7 mouse cellular contexts compared by ENCODE assay signal in genomic region chr19:46042476-46043011, GRCm38 (mm10). TPM values are rescaled to one million over a fixed set of nuclear protein-coding genes. Genes with fewer than 3 reads are reported as not detected.
DNase-seq lines count a peak whose midpoint lies in the region; ATAC-seq and TF ChIP-seq lines count a peak whose summit lies in the region.

No protein-coding gene starts in this region.

- H3K4me2 ChIP-seq in embryonic facial prominence, embryonic 15.5 days (replicated peaks), result peak overlapping the region; percentile 84
- H3K4me2 ChIP-seq in intestine, embryonic 15.5 days (replicated peaks), result peak overlapping the region; percentile 89
- H3K4me2 ChIP-seq in liver, embryonic 11.5 days, result peak overlapping the region; percentile 92

- WGBS in embryonic facial prominence, embryonic 15.5 days, result 4% methylated on average over 6 of the region's 6 CpGs
- 14% methylated on average over 6 of the region's 6 CpGs for WGBS in intestine, embryonic 15.5 days
- WGBS in liver, embryonic 11.5 days, result 9% methylated on average over 6 of the region's 6 CpGs
- 0% methylated on average over 6 of the region's 6 CpGs for WGBS in olfactory bulb, adult 2 months

- H3K36me3 ChIP-seq in embryonic facial prominence, embryonic 15.5 days, result no peaks in the 10 kb centered on the region
- no peaks in the 10 kb centered on the region for H3K36me3 ChIP-seq in intestine, embryonic 15.5 days
- H3K36me3 ChIP-seq in liver, embryonic 11.5 days (ENCODE audit: control insufficient read depth, insufficient read depth, low read length), result peaks cover 2% of the 10 kb centered on the region; the same call in 1 of the 2 replicates

- no peak for TF ChIP-seq CTCF in olfactory bulb, adult 2 months (IDR thresholded peaks at IDR 0.05; ENCODE audit: insufficient read depth, low read depth, low read length)

- ATAC-seq in embryonic facial prominence, embryonic 15.5 days (ENCODE audit: insufficient number of reproducible peaks, low FRiP score, low TSS enrichment, low read depth), result 0 out of 2 replicates have a peak, but pooled peaks have one; percentile 5
- no peak for ATAC-seq in intestine, embryonic 15.5 days
- 0 out of 2 replicates have a peak, but pooled peaks have one; percentile 16 for ATAC-seq in liver, embryonic 11.5 days (replicated peaks; ENCODE audit: low FRiP score)
- no peak for ATAC-seq in activated CD4-positive, CD25-positive, alpha-beta regulatory T cell, adult 4 months

- H3K9ac ChIP-seq in embryonic facial prominence, embryonic 15.5 days, result peak overlapping the region; percentile 51; the same call in 1 of the 2 replicates
- H3K9ac ChIP-seq in intestine, embryonic 15.5 days, result peak overlapping the region; percentile 45
- peak overlapping the region; percentile 61 for H3K9ac ChIP-seq in liver, embryonic 11.5 days (ENCODE audit: low read depth, low read length)

- peaks cover 73% of the 10 kb centered on the region for H3K4me1 ChIP-seq in embryonic facial prominence, embryonic 15.5 days
- H3K4me1 ChIP-seq in intestine, embryonic 15.5 days (replicated peaks), result peaks cover 61% of the 10 kb centered on the region
- H3K4me1 ChIP-seq in liver, embryonic 11.5 days (replicated peaks; ENCODE audit: control insufficient read depth, insufficient read depth, low read length), result peaks cover 73% of the 10 kb centered on the region
- H3K4me1 ChIP-seq in olfactory bulb, adult 2 months (ENCODE audit: control insufficient read depth, insufficient read depth, low read length), result peaks cover 53% of the 10 kb centered on the region

- peak; percentile 27; the same call in 1 of the 2 replicates for TF ChIP-seq POLR2A in olfactory bulb, adult 2 months (IDR thresholded peaks at IDR 0.05; ENCODE audit: insufficient read depth, low read depth, low read length)

- H3K27me3 ChIP-seq in embryonic facial prominence, embryonic 15.5 days, result no peaks in the 10 kb centered on the region
- H3K27me3 ChIP-seq in intestine, embryonic 15.5 days (replicated peaks), result no peaks in the 10 kb centered on the region
- no peaks in the 10 kb centered on the region for H3K27me3 ChIP-seq in liver, embryonic 11.5 days (replicated peaks; ENCODE audit: control insufficient read depth, insufficient read depth, low read length)

- peak overlapping the region; percentile 72 for H3K4me3 ChIP-seq in embryonic facial prominence, embryonic 15.5 days (replicated peaks)
- peak overlapping the region; percentile 31 for H3K4me3 ChIP-seq in intestine, embryonic 15.5 days (replicated peaks)
- peak overlapping the region; percentile 97 for H3K4me3 ChIP-seq in liver, embryonic 11.5 days (ENCODE audit: low read depth, low read length)
- H3K4me3 ChIP-seq in olfactory bulb, adult 2 months (ENCODE audit: insufficient read depth, low read depth, low read length), result peak overlapping the region; percentile 46

- no peaks in the 10 kb centered on the region for H3K9me3 ChIP-seq in embryonic facial prominence, embryonic 15.5 days (replicated peaks)
- no peaks in the 10 kb centered on the region for H3K9me3 ChIP-seq in intestine, embryonic 15.5 days
- no peaks in the 10 kb centered on the region for H3K9me3 ChIP-seq in liver, embryonic 11.5 days (ENCODE audit: control insufficient read depth, low read length)

- peak overlapping the region; percentile 100 for H3K27ac ChIP-seq in embryonic facial prominence, embryonic 15.5 days (replicated peaks)
- H3K27ac ChIP-seq in intestine, embryonic 15.5 days, result peak overlapping the region; percentile 98
- peak overlapping the region; percentile 98 for H3K27ac ChIP-seq in liver, embryonic 11.5 days (ENCODE audit: low read depth, low read length)
- peak overlapping the region; percentile 87 for H3K27ac ChIP-seq in olfactory bulb, adult 2 months (ENCODE audit: insufficient read depth, low read depth, low read length)

- peak; percentile 74 for DNase-seq in CD4-positive, CD25-positive, alpha-beta regulatory T cell, adult 2 months (ENCODE audit: low read depth, low spot score)
- peak; percentile 74 for DNase-seq in Muller cell, postnatal 12 days (ENCODE audit: inconsistent ontology term)
- no peak for DNase-seq in liver, embryonic 11.5 days (ENCODE audit: low spot score)

RNA-seq across cellular contexts. Expression of gene Pprc1, which starts 2.1 kb away (rescaled TPM):
- polyA plus RNA-seq in embryonic facial prominence, embryonic 15.5 days (2015; fragmentation: Nextera tagmentation; extraction: Ambion mirVana), result 37.0 and 38.3 TPM in 2 replicates
- 31.0 and 36.5 TPM in 2 replicates for polyA plus RNA-seq in intestine, embryonic 15.5 days (2015; fragmentation: Nextera tagmentation; extraction: Ambion mirVana)
- polyA plus RNA-seq in liver, embryonic 11.5 days (2014; fragmentation: Nextera tagmentation; extraction: Ambion mirVana), result 73.2 and 77.2 TPM in 2 replicates
- not detected in 2 replicates for polyA plus RNA-seq in olfactory bulb, adult 2 months (2012; ENCODE audit: insufficient read depth, insufficient read length, low replicate concordance, missing spikeins)
- polyA plus RNA-seq in activated CD4-positive, CD25-positive, alpha-beta regulatory T cell, adult 4 months (2017; shearing (Covaris generic)), result 10 to 100 TPM; 13.5 to 17.5 TPM

RNA-seq across cellular contexts. Expression of gene Ldb1, which starts 2.5 kb away (rescaled TPM):
- polyA plus RNA-seq in embryonic facial prominence, embryonic 15.5 days (2015; fragmentation: Nextera tagmentation; extraction: Ambion mirVana), result 114 and 120 TPM in 2 replicates
- polyA plus RNA-seq in intestine, embryonic 15.5 days (2015; fragmentation: Nextera tagmentation; extraction: Ambion mirVana), result 53.2 and 57.8 TPM in 2 replicates
- polyA plus RNA-seq in liver, embryonic 11.5 days (2014; fragmentation: Nextera tagmentation; extraction: Ambion mirVana), result 67.5 and 78.9 TPM in 2 replicates
- 245 TPM in 1 of 2 replicates, not detected in the other for polyA plus RNA-seq in olfactory bulb, adult 2 months (2012; ENCODE audit: insufficient read depth, insufficient read length, low replicate concordance, missing spikeins)
- polyA plus RNA-seq in activated CD4-positive, CD25-positive, alpha-beta regulatory T cell, adult 4 months (2017; shearing (Covaris generic)), result 10 to 100 TPM; 42.8 to 46.3 TPM

RNA-seq across cellular contexts. Expression of gene Nolc1, which starts 33.1 kb away (rescaled TPM):
- 74.1 and 76.9 TPM in 2 replicates for polyA plus RNA-seq in embryonic facial prominence, embryonic 15.5 days (2015; fragmentation: Nextera tagmentation; extraction: Ambion mirVana)
- polyA plus RNA-seq in intestine, embryonic 15.5 days (2015; fragmentation: Nextera tagmentation; extraction: Ambion mirVana), result 99.0 and 107 TPM in 2 replicates
- polyA plus RNA-seq in liver, embryonic 11.5 days (2014; fragmentation: Nextera tagmentation; extraction: Ambion mirVana), result 211 TPM in 2 replicates
- polyA plus RNA-seq in olfactory bulb, adult 2 months (2012; ENCODE audit: insufficient read depth, insufficient read length, low replicate concordance, missing spikeins), result not detected in 2 replicates
- 10 to 100 TPM; 55.0 to 74.4 TPM for polyA plus RNA-seq in activated CD4-positive, CD25-positive, alpha-beta regulatory T cell, adult 4 months (2017; shearing (Covaris generic))

RNA-seq across cellular contexts. Expression of gene Hps6, which starts 39.2 kb away (rescaled TPM):
- 8.7 and 10.1 TPM in 2 replicates for polyA plus RNA-seq in embryonic facial prominence, embryonic 15.5 days (2015; fragmentation: Nextera tagmentation; extraction: Ambion mirVana)
- polyA plus RNA-seq in intestine, embryonic 15.5 days (2015; fragmentation: Nextera tagmentation; extraction: Ambion mirVana), result 8.8 and 9.5 TPM in 2 replicates
- polyA plus RNA-seq in liver, embryonic 11.5 days (2014; fragmentation: Nextera tagmentation; extraction: Ambion mirVana), result 4.9 and 5.4 TPM in 2 replicates
- not detected in 2 replicates for polyA plus RNA-seq in olfactory bulb, adult 2 months (2012; ENCODE audit: insufficient read depth, insufficient read length, low replicate concordance, missing spikeins)
- polyA plus RNA-seq in activated CD4-positive, CD25-positive, alpha-beta regulatory T cell, adult 4 months (2017; shearing (Covaris generic)), result 1 to 10 TPM; 1.5 to 2.9 TPM

RNA-seq across cellular contexts. Expression of gene Armh3, which starts 44.3 kb away (rescaled TPM):
- polyA plus RNA-seq in embryonic facial prominence, embryonic 15.5 days (2015; fragmentation: Nextera tagmentation; extraction: Ambion mirVana), result 16.6 and 20.5 TPM in 2 replicates
- polyA plus RNA-seq in intestine, embryonic 15.5 days (2015; fragmentation: Nextera tagmentation; extraction: Ambion mirVana), result 15.5 and 16.5 TPM in 2 replicates
- 9.2 and 12.2 TPM in 2 replicates for polyA plus RNA-seq in liver, embryonic 11.5 days (2014; fragmentation: Nextera tagmentation; extraction: Ambion mirVana)
- not detected in 2 replicates for polyA plus RNA-seq in olfactory bulb, adult 2 months (2012; ENCODE audit: insufficient read depth, insufficient read length, low replicate concordance, missing spikeins)
- 1 to 10 TPM; 9.7 to 9.8 TPM for polyA plus RNA-seq in activated CD4-positive, CD25-positive, alpha-beta regulatory T cell, adult 4 months (2017; shearing (Covaris generic))

Comparison
In these comparisons a context has a peak if more than half of its experiments do, and no peak if none do; other contexts are left out.
1. ATAC-seq: peak in embryonic facial prominence, embryonic 15.5 days (single experiment) and liver, embryonic 11.5 days (single experiment); none in intestine, embryonic 15.5 days (single experiment) and activated CD4-positive, CD25-positive, alpha-beta regulatory T cell, adult 4 months (single experiment).
2. H3K4me3 ChIP-seq: peak in every context shown above with its lines; median percentile 97 in liver, embryonic 11.5 days; 72 in embryonic facial prominence, embryonic 15.5 days; 46 in olfactory bulb, adult 2 months; 31 in intestine, embryonic 15.5 days.
3. Peak in every context shown above with its lines, with median percentiles within 50 percentile points of each other: H3K27ac ChIP-seq, H3K4me2 ChIP-seq and H3K9ac ChIP-seq.